Mouse (Mus musculus): ENCODE measurements around the gene Carhsp1. TPM values are rescaled to one million over a fixed set of nuclear protein-coding genes. Genes with fewer than 3 reads are reported as not detected.

Carhsp1 gene
- polyA plus RNA-seq, 1 experiment from 2014 or later = 58.8 TPM

GRCm38 (mm10) chr16:8669432-8669831 is 2.5 kb downstream of the Carhsp1 start:
- Histone ChIP-seq H3K4me2 (replicated peaks) (peak overlapping the region; percentile 90), H3K4me1 (replicated peaks; ENCODE audit: control insufficient read depth, insufficient read depth, low read length) (peaks cover 50% of the 10 kb centered on the region), H3K4me3 (replicated peaks; ENCODE audit: low read length) (peak overlapping the region; percentile 69), H3K9ac (peak overlapping the region; percentile 70), H3K27me3 (ENCODE audit: control insufficient read depth, insufficient read depth, low read length) (no peaks in the 10 kb centered on the region), H3K27ac (peak overlapping the region; percentile 73), H3K9me3 (ENCODE audit: control insufficient read depth, low read length) (no peaks in the 10 kb centered on the region), H3K36me3 (replicated peaks; ENCODE audit: control insufficient read depth, insufficient read depth) (0 out of 2 replicates have a peak, but pooled peaks cover under 1% of the 10 kb centered on the region)
- DNase-seq (ENCODE audit: low spot score) (no peak), ATAC-seq (ENCODE audit: low FRiP score) (no peak)
- 53% methylated on average over 5 of the region's 5 CpGs for WGBS

GRCm38 (mm10) chr16:8668386-8668785 is 3.6 kb downstream of the Carhsp1 start:
- H3K9me3 ChIP-seq (ENCODE audit: control insufficient read depth, low read length) = no peaks in the 10 kb centered on the region
- 42% methylated on average over 2 of the region's 2 CpGs for WGBS
- H3K4me1 ChIP-seq (replicated peaks; ENCODE audit: control insufficient read depth, insufficient read depth, low read length) = peaks cover 50% of the 10 kb centered on the region
- H3K27me3 ChIP-seq (ENCODE audit: control insufficient read depth, insufficient read depth, low read length) = no peaks in the 10 kb centered on the region
- H3K36me3 ChIP-seq (replicated peaks; ENCODE audit: control insufficient read depth, insufficient read depth) = peaks cover 10% of the 10 kb centered on the region; the same call in 1 of the 2 replicates
- DNase-seq (ENCODE audit: low spot score) (no peak), ATAC-seq (ENCODE audit: low FRiP score) (no peak)
- no peak overlapping the region for H3K4me3 ChIP-seq (replicated peaks; ENCODE audit: low read length)
- H3K4me2 ChIP-seq (replicated peaks) = peak overlapping the region; percentile 90
- no peak overlapping the region for H3K27ac ChIP-seq
- H3K9ac ChIP-seq = peak overlapping the region; percentile 70; the same call in 1 of the 2 replicates

- ATAC-seq (ENCODE audit: low FRiP score) = no peak
- 60% methylated on average over 4 of the region's 4 CpGs for WGBS
- Histone ChIP-seq H3K4me2 (replicated peaks) (peak overlapping the region; percentile 90; the same call in 1 of the 2 replicates), H3K9ac (no peak overlapping the region), H3K4me1 (replicated peaks; ENCODE audit: control insufficient read depth, insufficient read depth, low read length) (peaks cover 50% of the 10 kb centered on the region), H3K27me3 (ENCODE audit: control insufficient read depth, insufficient read depth, low read length) (no peaks in the 10 kb centered on the region), H3K36me3 (replicated peaks; ENCODE audit: control insufficient read depth, insufficient read depth) (peaks cover 15% of the 10 kb centered on the region), H3K27ac (no peak overlapping the region), H3K9me3 (ENCODE audit: control insufficient read depth, low read length) (no peaks in the 10 kb centered on the region), H3K4me3 (replicated peaks; ENCODE audit: low read length) (no peak overlapping the region)
- no peak for DNase-seq (ENCODE audit: low spot score)
Measured at GRCm38 (mm10) chr16:8667814-8668213, 4.1 kb downstream of the Carhsp1 start.

GRCm38 (mm10) chr16:8667261-8667660 is 4.7 kb downstream of the Carhsp1 start:
- H3K9ac ChIP-seq = peak overlapping the region; percentile 2; the same call in 1 of the 2 replicates
- no peaks in the 10 kb centered on the region for H3K27me3 ChIP-seq (ENCODE audit: control insufficient read depth, insufficient read depth, low read length)
- peak overlapping the region; percentile 90; the same call in 1 of the 2 replicates for H3K4me2 ChIP-seq (replicated peaks)
- DNase-seq (ENCODE audit: low spot score) = no peak
- H3K9me3 ChIP-seq (ENCODE audit: control insufficient read depth, low read length) = no peaks in the 10 kb centered on the region
- peaks cover 50% of the 10 kb centered on the region for H3K4me1 ChIP-seq (replicated peaks; ENCODE audit: control insufficient read depth, insufficient read depth, low read length)
- WGBS = 86% methylated on average over 7 of the region's 7 CpGs
- ATAC-seq (ENCODE audit: low FRiP score) = no peak
- H3K27ac ChIP-seq = no peak overlapping the region
- peaks cover 21% of the 10 kb centered on the region for H3K36me3 ChIP-seq (replicated peaks; ENCODE audit: control insufficient read depth, insufficient read depth)
- no peak overlapping the region for H3K4me3 ChIP-seq (replicated peaks; ENCODE audit: low read length)

GRCm38 (mm10) chr16:8666452-8666851 is 5.5 kb downstream of the Carhsp1 start:
- peaks cover 29% of the 10 kb centered on the region for H3K36me3 ChIP-seq (replicated peaks; ENCODE audit: control insufficient read depth, insufficient read depth)
- no peak for ATAC-seq (ENCODE audit: low FRiP score)
- H3K4me2 ChIP-seq (replicated peaks) = no peak overlapping the region
- peak overlapping the region; percentile 8; the same call in 1 of the 2 replicates for H3K9ac ChIP-seq
- peaks cover 50% of the 10 kb centered on the region for H3K4me1 ChIP-seq (replicated peaks; ENCODE audit: control insufficient read depth, insufficient read depth, low read length)
- H3K27me3 ChIP-seq (ENCODE audit: control insufficient read depth, insufficient read depth, low read length) = no peaks in the 10 kb centered on the region
- no peak overlapping the region for H3K4me3 ChIP-seq (replicated peaks; ENCODE audit: low read length)
- H3K27ac ChIP-seq = no peak overlapping the region
- DNase-seq (ENCODE audit: low spot score) = no peak
- 73% methylated on average over 2 of the region's 2 CpGs for WGBS
- H3K9me3 ChIP-seq (ENCODE audit: control insufficient read depth, low read length) = no peaks in the 10 kb centered on the region

- DNase-seq (ENCODE audit: low spot score) (no peak), ATAC-seq (ENCODE audit: low FRiP score) (no peak)
- H3K4me3 ChIP-seq (replicated peaks; ENCODE audit: low read length) = no peak overlapping the region
- no peak overlapping the region for H3K4me2 ChIP-seq (replicated peaks)
- no peaks in the 10 kb centered on the region for H3K9me3 ChIP-seq (ENCODE audit: control insufficient read depth, low read length)
- H3K27me3 ChIP-seq (ENCODE audit: control insufficient read depth, insufficient read depth, low read length) = no peaks in the 10 kb centered on the region
- no peak overlapping the region for H3K9ac ChIP-seq
- H3K27ac ChIP-seq = no peak overlapping the region
- 83% methylated on average over 5 of the region's 5 CpGs for WGBS
- H3K4me1 ChIP-seq (replicated peaks; ENCODE audit: control insufficient read depth, insufficient read depth, low read length) = peaks cover 44% of the 10 kb centered on the region
- H3K36me3 ChIP-seq (replicated peaks; ENCODE audit: control insufficient read depth, insufficient read depth) = peaks cover 39% of the 10 kb centered on the region
Measured at GRCm38 (mm10) chr16:8665367-8665766, 6.6 kb downstream of the Carhsp1 start.

GRCm38 (mm10) chr16:8663606-8664539 is 8.1 kb downstream of the Carhsp1 start:
- no peak for ATAC-seq (ENCODE audit: low FRiP score)
- no peak overlapping the region for H3K27ac ChIP-seq
- no peak overlapping the region for H3K4me3 ChIP-seq (replicated peaks; ENCODE audit: low read length)
- no peaks in the 10 kb centered on the region for H3K9me3 ChIP-seq (ENCODE audit: control insufficient read depth, low read length)
- no peak for DNase-seq (ENCODE audit: low spot score)
- H3K4me2 ChIP-seq (replicated peaks) = no peak overlapping the region
- H3K9ac ChIP-seq = no peak overlapping the region
- H3K36me3 ChIP-seq (replicated peaks; ENCODE audit: control insufficient read depth, insufficient read depth) = peaks cover 54% of the 10 kb centered on the region
- 78% methylated on average over 24 of the region's 24 CpGs for WGBS
- H3K4me1 ChIP-seq (replicated peaks; ENCODE audit: control insufficient read depth, insufficient read depth, low read length) = peaks cover 31% of the 10 kb centered on the region
- H3K27me3 ChIP-seq (ENCODE audit: control insufficient read depth, insufficient read depth, low read length) = no peaks in the 10 kb centered on the region

GRCm38 (mm10) chr16:8663022-8663421 is 8.9 kb downstream of the Carhsp1 start:
- no peak for DNase-seq (ENCODE audit: low spot score)
- Histone ChIP-seq H3K4me3 (replicated peaks; ENCODE audit: low read length) (no peak overlapping the region), H3K36me3 (replicated peaks; ENCODE audit: control insufficient read depth, insufficient read depth) (peaks cover 63% of the 10 kb centered on the region), H3K27me3 (ENCODE audit: control insufficient read depth, insufficient read depth, low read length) (no peaks in the 10 kb centered on the region), H3K27ac (no peak overlapping the region), H3K4me2 (replicated peaks) (no peak overlapping the region), H3K9ac (no peak overlapping the region), H3K4me1 (replicated peaks; ENCODE audit: control insufficient read depth, insufficient read depth, low read length) (peaks cover 23% of the 10 kb centered on the region), H3K9me3 (ENCODE audit: control insufficient read depth, low read length) (no peaks in the 10 kb centered on the region)
- no peak for ATAC-seq (ENCODE audit: low FRiP score)
- 81% methylated on average over 1 of the region's 2 CpGs for whole genome bisulfite sequencing

- H3K27ac ChIP-seq = no peak overlapping the region
- H3K36me3 ChIP-seq (replicated peaks; ENCODE audit: control insufficient read depth, insufficient read depth) = peaks cover 91% of the 10 kb centered on the region
- WGBS = 85% methylated on average over 4 of the region's 4 CpGs
- H3K4me2 ChIP-seq (replicated peaks) = no peak overlapping the region
- no peaks in the 10 kb centered on the region for H3K9me3 ChIP-seq (ENCODE audit: control insufficient read depth, low read length)
- no peaks in the 10 kb centered on the region for H3K27me3 ChIP-seq (ENCODE audit: control insufficient read depth, insufficient read depth, low read length)
- DNase-seq (ENCODE audit: low spot score) (no peak), ATAC-seq (ENCODE audit: low FRiP score) (no peak)
- no peaks in the 10 kb centered on the region for H3K4me1 ChIP-seq (replicated peaks; ENCODE audit: control insufficient read depth, insufficient read depth, low read length)
- no peak overlapping the region for H3K9ac ChIP-seq
- no peak overlapping the region for H3K4me3 ChIP-seq (replicated peaks; ENCODE audit: low read length)
Measured at GRCm38 (mm10) chr16:8658764-8659163, 13.2 kb downstream of the Carhsp1 start.
